ENCODE assay signal across 8 mouse cellular contexts in the genomic region with DNA sequence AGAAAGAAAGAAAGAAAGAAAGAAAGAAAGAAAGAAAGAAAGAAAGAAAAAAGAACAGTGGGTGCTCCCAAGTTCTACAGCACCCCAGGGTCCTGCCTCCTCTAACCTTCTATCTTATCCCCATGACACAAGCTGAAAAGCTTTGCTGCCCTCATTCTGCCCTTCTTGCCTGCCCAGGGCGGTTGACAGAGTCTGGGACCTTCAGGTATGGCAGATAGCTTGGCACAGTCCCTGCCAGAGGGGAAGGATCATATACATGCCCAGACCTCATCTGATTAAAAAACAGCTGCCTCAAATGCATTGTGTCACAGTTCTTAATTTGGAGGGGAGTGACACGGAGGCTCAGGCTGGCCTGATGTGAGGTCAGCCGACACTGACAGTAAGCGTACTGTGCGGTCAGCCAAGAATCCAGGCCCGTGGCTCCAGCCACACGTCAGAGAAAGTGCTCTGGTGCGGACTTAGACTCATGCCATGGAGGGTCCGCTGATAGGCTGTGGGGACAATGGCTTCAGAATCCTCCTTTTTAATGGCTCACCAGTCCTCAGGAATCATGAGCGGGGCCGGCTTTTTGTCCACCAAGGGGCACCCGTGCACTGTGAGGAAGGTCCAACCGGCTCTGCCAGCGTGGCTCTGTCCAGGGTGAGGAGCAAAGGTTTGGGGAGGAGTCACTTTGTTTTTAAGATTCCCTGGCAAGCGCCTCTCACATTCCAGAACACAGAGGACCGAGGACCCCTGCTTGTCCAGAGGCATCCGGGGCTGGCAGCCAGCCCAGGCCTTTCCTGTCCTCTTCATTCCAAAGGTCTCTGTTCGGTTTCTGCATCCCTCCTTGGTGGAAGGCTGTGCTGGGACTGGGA. TPM values are rescaled to one million over a fixed set of nuclear protein-coding genes. Genes with fewer than 3 reads are reported as not detected.
DNase-seq lines count a peak whose midpoint lies in the region; ATAC-seq and TF ChIP-seq lines count a peak whose summit lies in the region.

No protein-coding gene starts in this region.

- peak; percentile 60 for ATAC-seq in hindbrain, embryonic 11.5 days (ENCODE audit: low FRiP score)
- no peak for ATAC-seq in erythroid progenitor cell, adult 5-6 weeks (replicated peaks; ENCODE audit: low FRiP score, poor library complexity, severe bottlenecking)

- H3K27ac ChIP-seq in cerebellum, adult 2 months (ENCODE audit: insufficient read depth, low read length), result no peak overlapping the region
- H3K27ac ChIP-seq in hindbrain, embryonic 11.5 days (ENCODE audit: low read depth, low read length), result no peak overlapping the region

- H3K4me1 ChIP-seq in cerebellum, adult 2 months (ENCODE audit: control insufficient read depth, insufficient read depth, low read length), result peaks cover 8% of the 10 kb centered on the region; the same call in 1 of the 2 replicates
- no peaks in the 10 kb centered on the region for H3K4me1 ChIP-seq in hindbrain, embryonic 11.5 days (replicated peaks; ENCODE audit: control insufficient read depth, insufficient read depth, low read length)

- no peak for TF ChIP-seq POLR2A in cerebellum, adult 2 months (IDR thresholded peaks at IDR 0.05; ENCODE audit: borderline replicate concordance, insufficient read depth, low read length)

- H3K9ac ChIP-seq in hindbrain, embryonic 11.5 days (ENCODE audit: low read depth, low read length), result peak overlapping the region; percentile 42; the same call in 1 of the 2 replicates

- no peaks in the 10 kb centered on the region for H3K36me3 ChIP-seq in hindbrain, embryonic 11.5 days (ENCODE audit: control insufficient read depth, insufficient read depth, low read length)

- peak overlapping the region; percentile 11 for H3K4me3 ChIP-seq in cerebellum, adult 2 months (replicated peaks; ENCODE audit: insufficient read depth, low read depth, low read length)
- H3K4me3 ChIP-seq in hindbrain, embryonic 11.5 days (ENCODE audit: low read depth, low read length), result no peak overlapping the region

- H3K27me3 ChIP-seq in cerebellum, adult 2 months (ENCODE audit: control insufficient read depth, insufficient read depth, low read length), result no peaks in the 10 kb centered on the region
- no peaks in the 10 kb centered on the region for H3K27me3 ChIP-seq in hindbrain, embryonic 11.5 days (ENCODE audit: control insufficient read depth, insufficient read depth, low read length)

- 14% methylated on average over 18 of the region's 18 CpGs for WGBS in cerebellum, adult 2 months
- WGBS in hindbrain, embryonic 11.5 days, result 25% methylated on average over 18 of the region's 18 CpGs

- H3K9me3 ChIP-seq in hindbrain, embryonic 11.5 days (ENCODE audit: control insufficient read depth, low read length), result no peaks in the 10 kb centered on the region

- TF ChIP-seq CTCF in cerebellum, adult 2 months (IDR thresholded peaks at IDR 0.05; ENCODE audit: borderline replicate concordance, insufficient read depth, low read depth, low read length), result peak; percentile 87

- DNase-seq in Muller cell, postnatal 12 days (ENCODE audit: inconsistent ontology term), result peak; percentile 99
- peak; percentile 80 to 84 for DNase-seq in cerebellum, adult 2 months
- peak; percentile 41 for DNase-seq in forelimb bud, embryonic 11.5 days (ENCODE audit: low read depth, low spot score)
- peak; percentile 74 for DNase-seq in hindbrain, embryonic 11.5 days (ENCODE audit: low spot score)
- peak; percentile 49 to 54 for DNase-seq in layer of hippocampus, postnatal 36 days
- DNase-seq in lung, postnatal 4 days, result peak; percentile 88 to 95
- peak; percentile 46 for DNase-seq in right cerebral cortex, postnatal 14 days

- no peak overlapping the region; the same call in 1 of the 2 replicates for H3K4me2 ChIP-seq in hindbrain, embryonic 11.5 days (replicated peaks; ENCODE audit: low read depth, low read length)

RNA-seq across cellular contexts. Expression of a gene that starts 40.3 kb away (rescaled TPM):
- polyA plus RNA-seq in cerebellum, adult 2 months (2012; rRNA removed), result 7.5 and 10.6 TPM in 2 replicates
- 3.2 and 3.3 TPM in 2 replicates for polyA plus RNA-seq in hindbrain, embryonic 11.5 days (2014; fragmentation: Nextera tagmentation; extraction: Ambion mirVana)
- 10 to 100 TPM; 11.8 to 12.8 TPM for total RNA-seq in layer of hippocampus, postnatal 36 days (2021)
- 0.42 TPM in 1 of 2 replicates, not detected in the other for total RNA-seq in erythroid progenitor cell, adult 5-6 weeks (2015; ENCODE audit: low replicate concordance)
- total RNA-seq in erythroid progenitor cell, adult 5-6 weeks (2017; ENCODE audit: low replicate concordance), result 0.13 TPM in 1 of 2 replicates, not detected in the other

RNA-seq across cellular contexts. Expression of a gene that starts 53.7 kb away (rescaled TPM):
- 2.2 and 2.4 TPM in 2 replicates for polyA plus RNA-seq in cerebellum, adult 2 months (2012; rRNA removed)
- 2.4 and 3.0 TPM in 2 replicates for polyA plus RNA-seq in hindbrain, embryonic 11.5 days (2014; fragmentation: Nextera tagmentation; extraction: Ambion mirVana)
- total RNA-seq in layer of hippocampus, postnatal 36 days (2021), result under 1 TPM in 1 of 2 experiments, not detected in 1; 0.40 TPM
- not detected in 2 replicates for total RNA-seq in erythroid progenitor cell, adult 5-6 weeks (2015; ENCODE audit: low replicate concordance)
- total RNA-seq in erythroid progenitor cell, adult 5-6 weeks (2017; ENCODE audit: low replicate concordance), result not detected in 2 replicates

Comparison
In these comparisons a context has a peak if more than half of its experiments do, and no peak if none do; other contexts are left out.
1. DNase-seq: peak in every context shown above with its lines; median percentile 99 in Muller cell, postnatal 12 days; 92 in lung, postnatal 4 days; 82 in cerebellum, adult 2 months; 74 in hindbrain, embryonic 11.5 days; 52 in layer of hippocampus, postnatal 36 days; 46 in right cerebral cortex, postnatal 14 days; 41 in forelimb bud, embryonic 11.5 days.
2. RNA of a gene that starts 40.3 kb away (total RNA-seq): 11.8 to 12.8 TPM in layer of hippocampus, postnatal 36 days; 0.13 to 0.42 TPM in erythroid progenitor cell, adult 5-6 weeks; every median in the first group is over 4 times any median in the second.